Mouse (Mus musculus): ENCODE data around the gene Scaf11. TPM values are rescaled to one million over a fixed set of nuclear protein-coding genes. Genes with fewer than 3 reads are reported as not detected.

The Scaf11 gene
- polyA plus RNA-seq, 1 experiment from 2014 or later = 33.3 TPM

DNA sequence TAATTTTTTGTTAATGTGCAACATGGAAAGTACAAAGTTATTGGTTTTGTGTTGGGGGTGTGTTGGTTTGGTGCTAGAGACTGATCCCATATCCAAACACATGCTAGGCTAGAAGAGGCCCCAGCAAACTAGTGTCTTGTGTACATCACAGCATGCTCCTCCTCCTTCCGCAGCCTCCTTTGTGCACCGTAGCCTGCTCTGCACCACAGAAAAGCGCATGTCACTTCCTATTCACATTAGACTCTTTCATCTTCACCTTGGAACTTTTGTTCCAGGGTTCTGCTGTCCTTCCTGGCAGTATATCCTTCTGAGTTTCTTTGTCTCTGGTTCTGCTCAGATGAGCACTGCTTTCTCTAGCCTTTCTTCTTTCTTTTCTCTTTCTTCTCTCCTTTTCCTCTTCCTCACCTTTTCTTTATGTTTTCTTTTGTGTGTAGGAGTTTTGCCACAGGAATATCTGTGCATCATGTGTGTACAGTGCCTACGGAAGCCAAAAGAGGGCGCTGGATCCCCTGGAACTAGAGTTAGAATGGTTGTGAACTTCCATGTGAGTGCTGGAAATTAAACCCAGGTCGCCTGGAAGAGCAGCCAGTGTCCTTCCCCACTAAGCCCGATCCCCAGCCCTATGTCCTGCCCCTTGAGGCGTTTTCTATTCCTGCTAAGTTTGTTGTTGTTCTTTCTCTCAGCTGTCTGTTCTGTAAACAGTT is 63.9 kb downstream of the Scaf11 start:
- peaks cover 28% of the 10 kb centered on the region for H3K36me3 ChIP-seq (ENCODE audit: control insufficient read depth, insufficient read depth)
- no peak overlapping the region for H3K4me3 ChIP-seq (ENCODE audit: low read depth, low read length)
- H3K4me2 ChIP-seq (ENCODE audit: low read depth, low read length) = no peak overlapping the region
- no peak for ATAC-seq (ENCODE audit: low read depth)
- H3K4me1 ChIP-seq (ENCODE audit: control insufficient read depth, low read depth, low read length) = no peaks in the 10 kb centered on the region; the same call in 1 of the 2 replicates
- no peak overlapping the region for H3K27ac ChIP-seq (ENCODE audit: low read length)
- no peak overlapping the region for H3K9ac ChIP-seq (ENCODE audit: low read depth, low read length)
- 82% methylated on average over 8 of the region's 8 CpGs for WGBS (ENCODE audit: insufficient replicate concordance)
- no peaks in the 10 kb centered on the region for H3K9me3 ChIP-seq (replicated peaks; ENCODE audit: control insufficient read depth, low read length)
- no peaks in the 10 kb centered on the region for H3K27me3 ChIP-seq (ENCODE audit: control insufficient read depth, insufficient read depth, low read depth, low read length)

- Histone ChIP-seq H3K4me1 (ENCODE audit: control insufficient read depth, low read depth, low read length) (no peaks in the 10 kb centered on the region; the same call in 1 of the 2 replicates), H3K9ac (ENCODE audit: low read depth, low read length) (no peak overlapping the region), H3K9me3 (replicated peaks; ENCODE audit: control insufficient read depth, low read length) (no peaks in the 10 kb centered on the region), H3K27me3 (ENCODE audit: control insufficient read depth, insufficient read depth, low read depth, low read length) (no peaks in the 10 kb centered on the region), H3K36me3 (ENCODE audit: control insufficient read depth, insufficient read depth) (peaks cover 33% of the 10 kb centered on the region), H3K4me2 (ENCODE audit: low read depth, low read length) (no peak overlapping the region), H3K27ac (ENCODE audit: low read length) (no peak overlapping the region), H3K4me3 (ENCODE audit: low read depth, low read length) (no peak overlapping the region)
- 86% methylated on average over 6 of the region's 6 CpGs for WGBS (ENCODE audit: insufficient replicate concordance)
- no peak for ATAC-seq (ENCODE audit: low read depth)
Measured at GRCm38 (mm10) chr15:96395071-96395470, 65.6 kb downstream of the Scaf11 start.

GRCm38 (mm10) chr15:96392878-96393277 is 67.8 kb downstream of the Scaf11 start:
- no peaks in the 10 kb centered on the region for H3K4me1 ChIP-seq (ENCODE audit: control insufficient read depth, low read depth, low read length)
- WGBS (ENCODE audit: insufficient replicate concordance) = 89% methylated on average over 3 of the region's 3 CpGs
- no peak overlapping the region for H3K27ac ChIP-seq (ENCODE audit: low read length)
- no peak overlapping the region for H3K4me3 ChIP-seq (ENCODE audit: low read depth, low read length)
- H3K36me3 ChIP-seq (ENCODE audit: control insufficient read depth, insufficient read depth) = peaks cover 33% of the 10 kb centered on the region
- ATAC-seq (ENCODE audit: low read depth) = no peak
- no peaks in the 10 kb centered on the region for H3K27me3 ChIP-seq (ENCODE audit: control insufficient read depth, insufficient read depth, low read depth, low read length)
- H3K4me2 ChIP-seq (ENCODE audit: low read depth, low read length) = no peak overlapping the region
- H3K9ac ChIP-seq (ENCODE audit: low read depth, low read length) = no peak overlapping the region
- H3K9me3 ChIP-seq (replicated peaks; ENCODE audit: control insufficient read depth, low read length) = no peaks in the 10 kb centered on the region

- no peak overlapping the region for H3K4me2 ChIP-seq (ENCODE audit: low read depth, low read length)
- no peak overlapping the region for H3K27ac ChIP-seq (ENCODE audit: low read length)
- H3K4me1 ChIP-seq (ENCODE audit: control insufficient read depth, low read depth, low read length) = no peaks in the 10 kb centered on the region
- no peaks in the 10 kb centered on the region for H3K27me3 ChIP-seq (ENCODE audit: control insufficient read depth, insufficient read depth, low read depth, low read length)
- no peak for ATAC-seq (ENCODE audit: low read depth)
- H3K36me3 ChIP-seq (ENCODE audit: control insufficient read depth, insufficient read depth) = peaks cover 14% of the 10 kb centered on the region
- 80% methylated on average over 1 of the region's 1 CpGs for WGBS (ENCODE audit: insufficient replicate concordance)
- H3K9ac ChIP-seq (ENCODE audit: low read depth, low read length) = no peak overlapping the region
- H3K9me3 ChIP-seq (replicated peaks; ENCODE audit: control insufficient read depth, low read length) = no peaks in the 10 kb centered on the region
- no peak overlapping the region for H3K4me3 ChIP-seq (ENCODE audit: low read depth, low read length)
Measured at GRCm38 (mm10) chr15:96388565-96388964, 72.1 kb downstream of the Scaf11 start.

- Histone ChIP-seq H3K4me2 (ENCODE audit: low read depth, low read length) (no peak overlapping the region), H3K4me3 (ENCODE audit: low read depth, low read length) (no peak overlapping the region), H3K9ac (ENCODE audit: low read depth, low read length) (no peak overlapping the region), H3K27me3 (ENCODE audit: control insufficient read depth, insufficient read depth, low read depth, low read length) (no peaks in the 10 kb centered on the region), H3K36me3 (ENCODE audit: control insufficient read depth, insufficient read depth) (peaks cover 14% of the 10 kb centered on the region), H3K27ac (ENCODE audit: low read length) (no peak overlapping the region), H3K9me3 (replicated peaks; ENCODE audit: control insufficient read depth, low read length) (no peaks in the 10 kb centered on the region), H3K4me1 (ENCODE audit: control insufficient read depth, low read depth, low read length) (no peaks in the 10 kb centered on the region)
- 86% methylated on average over 11 of the region's 11 CpGs for WGBS (ENCODE audit: insufficient replicate concordance)
- no peak for ATAC-seq (ENCODE audit: low read depth)
Measured at GRCm38 (mm10) chr15:96382223-96382622, 78.4 kb downstream of the Scaf11 start.

DNA sequence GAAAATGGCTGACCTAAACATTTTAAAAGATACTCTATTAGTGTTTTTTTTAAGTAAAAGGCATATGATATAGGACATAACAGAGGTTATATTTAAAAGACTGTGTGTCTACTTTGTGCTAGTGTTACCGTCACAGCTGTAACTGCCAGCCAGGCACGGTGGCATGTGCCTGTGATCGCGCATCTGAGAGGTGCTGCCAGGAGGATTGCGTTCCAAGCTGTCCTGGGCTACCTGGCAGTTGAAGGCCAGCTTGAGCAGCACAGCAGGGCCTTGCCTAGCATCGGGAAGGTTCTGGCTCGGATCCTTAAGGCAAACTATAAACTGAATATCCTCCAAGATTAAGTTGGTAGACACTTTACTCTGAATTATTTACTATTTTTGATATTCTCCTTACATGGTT is 82.9 kb downstream of the Scaf11 start:
- H3K36me3 ChIP-seq (ENCODE audit: control insufficient read depth, insufficient read depth) = peaks cover 16% of the 10 kb centered on the region
- H3K9me3 ChIP-seq (replicated peaks; ENCODE audit: control insufficient read depth, low read length) = no peaks in the 10 kb centered on the region
- no peak overlapping the region for H3K4me3 ChIP-seq (ENCODE audit: low read depth, low read length)
- no peak overlapping the region for H3K4me2 ChIP-seq (ENCODE audit: low read depth, low read length)
- H3K27ac ChIP-seq (ENCODE audit: low read length) = no peak overlapping the region
- no peaks in the 10 kb centered on the region for H3K27me3 ChIP-seq (ENCODE audit: control insufficient read depth, insufficient read depth, low read depth, low read length)
- no peak overlapping the region for H3K9ac ChIP-seq (ENCODE audit: low read depth, low read length)
- no peak for ATAC-seq (ENCODE audit: low read depth)
- WGBS (ENCODE audit: insufficient replicate concordance) = 90% methylated on average over 7 of the region's 7 CpGs
- no peaks in the 10 kb centered on the region for H3K4me1 ChIP-seq (ENCODE audit: control insufficient read depth, low read depth, low read length)

- peaks cover 20% of the 10 kb centered on the region for H3K36me3 ChIP-seq (ENCODE audit: control insufficient read depth, insufficient read depth)
- no peaks in the 10 kb centered on the region for H3K27me3 ChIP-seq (ENCODE audit: control insufficient read depth, insufficient read depth, low read depth, low read length)
- H3K4me2 ChIP-seq (ENCODE audit: low read depth, low read length) = no peak overlapping the region
- no peaks in the 10 kb centered on the region for H3K4me1 ChIP-seq (ENCODE audit: control insufficient read depth, low read depth, low read length)
- H3K9ac ChIP-seq (ENCODE audit: low read depth, low read length) = no peak overlapping the region
- H3K9me3 ChIP-seq (replicated peaks; ENCODE audit: control insufficient read depth, low read length) = no peaks in the 10 kb centered on the region
- no peak overlapping the region for H3K4me3 ChIP-seq (ENCODE audit: low read depth, low read length)
- no peak overlapping the region for H3K27ac ChIP-seq (ENCODE audit: low read length)
- WGBS (ENCODE audit: insufficient replicate concordance) = 87% methylated on average over 5 of the region's 5 CpGs
- ATAC-seq (ENCODE audit: low read depth) = no peak
Measured at GRCm38 (mm10) chr15:96377263-96377662, 83.4 kb downstream of the Scaf11 start.

- 79% methylated on average over 2 of the region's 2 CpGs for WGBS (ENCODE audit: insufficient replicate concordance)
- no peak overlapping the region for H3K4me3 ChIP-seq (ENCODE audit: low read depth, low read length)
- H3K9ac ChIP-seq (ENCODE audit: low read depth, low read length) = no peak overlapping the region
- peaks cover 31% of the 10 kb centered on the region for H3K36me3 ChIP-seq (ENCODE audit: control insufficient read depth, insufficient read depth)
- no peaks in the 10 kb centered on the region for H3K27me3 ChIP-seq (ENCODE audit: control insufficient read depth, insufficient read depth, low read depth, low read length)
- no peaks in the 10 kb centered on the region for H3K9me3 ChIP-seq (replicated peaks; ENCODE audit: control insufficient read depth, low read length)
- no peak overlapping the region for H3K27ac ChIP-seq (ENCODE audit: low read length)
- H3K4me2 ChIP-seq (ENCODE audit: low read depth, low read length) = no peak overlapping the region
- ATAC-seq (ENCODE audit: low read depth) = no peak
- no peaks in the 10 kb centered on the region for H3K4me1 ChIP-seq (ENCODE audit: control insufficient read depth, low read depth, low read length)
Measured at GRCm38 (mm10) chr15:96376214-96376613, 84.4 kb downstream of the Scaf11 start.

GRCm38 (mm10) chr15:96373161-96373560 is 87.5 kb downstream of the Scaf11 start:
- no peak overlapping the region for H3K4me2 ChIP-seq (ENCODE audit: low read depth, low read length)
- no peak overlapping the region for H3K27ac ChIP-seq (ENCODE audit: low read length)
- H3K27me3 ChIP-seq (ENCODE audit: control insufficient read depth, insufficient read depth, low read depth, low read length) = no peaks in the 10 kb centered on the region
- peaks cover 50% of the 10 kb centered on the region for H3K36me3 ChIP-seq (ENCODE audit: control insufficient read depth, insufficient read depth)
- no peaks in the 10 kb centered on the region for H3K4me1 ChIP-seq (ENCODE audit: control insufficient read depth, low read depth, low read length)
- ATAC-seq (ENCODE audit: low read depth) = 0 out of 2 replicates have a peak, but pooled peaks have one; percentile 45
- no peak overlapping the region for H3K9ac ChIP-seq (ENCODE audit: low read depth, low read length)
- WGBS (ENCODE audit: insufficient replicate concordance) = 74% methylated on average over 5 of the region's 5 CpGs
- no peaks in the 10 kb centered on the region for H3K9me3 ChIP-seq (replicated peaks; ENCODE audit: control insufficient read depth, low read length)
- H3K4me3 ChIP-seq (ENCODE audit: low read depth, low read length) = no peak overlapping the region

Measured in liver, embryonic 16.5 days (tissue).